Mouse (Mus musculus): Measurements from ENCODE around the gene Spata5. TPM values are rescaled to one million over a fixed set of nuclear protein-coding genes. Genes with fewer than 3 reads are reported as not detected.

Spata5 gene
- total RNA-seq (2021): 10 to 100 TPM; 19.6 to 26.2 TPM

GRCm38 (mm10) chr3:37419458-37419991, at the start of gene Spata5:
TSS of gene Spata5 (plus strand) at chr3:37419896.
- peak; percentile 93 for DNase-seq

GRCm38 (mm10) chr3:37370407-37370806, 49.3 kb upstream of the Spata5 start:
- no peak for DNase-seq

GRCm38 (mm10) chr3:37373712-37374111, 46.0 kb upstream of the Spata5 start:
- DNase-seq: no peak

- DNase-seq: no peak
Observed at GRCm38 (mm10) chr3:37377926-37378325, 41.8 kb upstream of the Spata5 start.

- no peak for DNase-seq
Observed at GRCm38 (mm10) chr3:37378412-37378811, 41.3 kb upstream of the Spata5 start.

- DNase-seq: no peak
Observed at GRCm38 (mm10) chr3:37379201-37379600, 40.5 kb upstream of the Spata5 start.

- peak in 1 of 2 experiments; percentile 17 for DNase-seq
Observed at GRCm38 (mm10) chr3:37379930-37380881, 39.5 kb upstream of the Spata5 start.

GRCm38 (mm10) chr3:37381457-37381856, 38.2 kb upstream of the Spata5 start:
- DNase-seq: no peak

- DNase-seq: no peak
Observed at GRCm38 (mm10) chr3:37383096-37383765, 36.5 kb upstream of the Spata5 start.

GRCm38 (mm10) chr3:37387310-37387709, 32.4 kb upstream of the Spata5 start:
- DNase-seq: no peak

GRCm38 (mm10) chr3:37396930-37397608, 22.6 kb upstream of the Spata5 start:
- no peak for DNase-seq

- DNase-seq: no peak
Observed at GRCm38 (mm10) chr3:37397646-37398045, 22.1 kb upstream of the Spata5 start.

GRCm38 (mm10) chr3:37398661-37399395, 20.9 kb upstream of the Spata5 start:
- DNase-seq: no peak

GRCm38 (mm10) chr3:37401729-37402610, 17.7 kb upstream of the Spata5 start:
- DNase-seq: no peak

GRCm38 (mm10) chr3:37407598-37407997, 12.1 kb upstream of the Spata5 start:
- no peak for DNase-seq

- DNase-seq: no peak
Observed at GRCm38 (mm10) chr3:37413446-37413845, 6.2 kb upstream of the Spata5 start.

GRCm38 (mm10) chr3:37414413-37414960, 5.2 kb upstream of the Spata5 start:
- peak; percentile 71 to 72 for DNase-seq

- no peak for DNase-seq
Observed at GRCm38 (mm10) chr3:37418341-37418740, 1.4 kb upstream of the Spata5 start.

- peak in 1 of 2 experiments; percentile 68 for DNase-seq
Observed at GRCm38 (mm10) chr3:37418961-37419457, 687 bp upstream of the Spata5 start.

- DNase-seq: peak; percentile 88
Observed at GRCm38 (mm10) chr3:37420072-37420471, 376 bp downstream of the Spata5 start, which contains the start of gene Nudt6. TSS of gene Nudt6 (minus strand) at chr3:37420211.

Data from layer of hippocampus, postnatal 36 days (tissue).